Mouse (Mus musculus) bone marrow, adult 2 months (tissue): Measurements from ENCODE around the gene Ranbp3.

ENCODE experiments used
- CTCF ChIP-seq: fragments of 200-500 bp; IDR thresholded peaks from 2 replicates; pipeline ENCODE4 v1.5.1; 2011; ENCODE audit warnings: low read length, control low read depth; ENCODE audit not compliant: control insufficient read depth, insufficient read depth
- POLR2A ChIP-seq: fragments of 200-500 bp; IDR thresholded peaks from 2 replicates; pipeline ENCODE4 v1.6.1; 2011; ENCODE audit warnings: low read depth, mild to moderate bottlenecking, control low read depth, low read length, borderline replicate concordance; ENCODE audit not compliant: control insufficient read depth

DNA sequence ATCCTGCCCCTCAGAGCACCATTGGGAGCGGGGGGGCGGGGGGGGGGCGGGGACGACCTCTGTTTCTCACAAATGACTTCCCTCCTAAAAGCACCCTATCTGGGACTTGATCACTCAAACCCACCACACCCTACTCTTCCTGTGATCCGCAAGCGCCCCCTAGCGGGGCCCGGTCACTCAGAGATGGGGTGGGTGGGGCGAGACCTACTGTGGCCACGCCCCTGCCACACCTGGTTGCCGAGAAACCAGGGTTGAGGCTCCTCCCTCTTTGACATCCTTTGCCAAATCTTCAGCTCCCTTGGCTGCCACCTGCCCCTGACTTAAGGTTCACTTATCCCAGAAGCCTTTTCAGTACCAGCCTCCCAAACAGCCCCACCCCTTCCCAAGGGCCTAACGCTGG, 85.0 kb downstream of the Ranbp3 start:
- TF ChIP-seq CTCF (peak; percentile 31; the same call in 1 of the 2 replicates), POLR2A (no peak)
